Mouse (Mus musculus) embryo, embryonic 11.5 days (tissue): ENCODE data around the gene Fam151b.
A peak's percentile ranks its signal among the peaks of the same experiment; 100 is the strongest.

Source experiments
- DNase-seq: peaks from one replicate; pipeline ENCODE4 v3.0.0-alpha.2; 2012; ENCODE audit warnings: low read depth, low spot score

Gene Fam151b

GRCm38 (mm10) chr13:92483852-92484463, at the start of gene Fam151b:
Gene Fam151b (minus strand): TSS chr13:92484015.
- peak; percentile 91 for DNase-seq

DNA sequence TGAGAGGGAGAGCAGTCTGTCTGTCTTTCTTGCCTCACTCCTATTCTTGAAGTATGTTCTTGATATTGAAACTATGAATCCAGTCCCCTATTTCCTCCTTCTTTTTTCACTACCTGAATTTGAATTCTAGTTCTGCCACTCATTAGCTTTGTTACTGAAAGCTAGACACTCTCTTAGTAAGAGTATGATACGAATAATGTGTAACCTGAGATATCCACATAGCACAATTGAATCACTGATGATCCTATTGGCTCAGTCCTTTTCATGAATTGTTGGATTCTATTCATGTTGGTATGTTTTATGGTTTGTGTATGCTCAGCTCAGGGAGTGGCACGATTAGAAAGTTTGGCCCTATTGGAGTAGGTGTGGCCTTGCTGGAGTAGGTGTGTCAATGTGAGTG, 48.4 kb upstream of the Fam151b start:
- DNase-seq, result no peak

DNA sequence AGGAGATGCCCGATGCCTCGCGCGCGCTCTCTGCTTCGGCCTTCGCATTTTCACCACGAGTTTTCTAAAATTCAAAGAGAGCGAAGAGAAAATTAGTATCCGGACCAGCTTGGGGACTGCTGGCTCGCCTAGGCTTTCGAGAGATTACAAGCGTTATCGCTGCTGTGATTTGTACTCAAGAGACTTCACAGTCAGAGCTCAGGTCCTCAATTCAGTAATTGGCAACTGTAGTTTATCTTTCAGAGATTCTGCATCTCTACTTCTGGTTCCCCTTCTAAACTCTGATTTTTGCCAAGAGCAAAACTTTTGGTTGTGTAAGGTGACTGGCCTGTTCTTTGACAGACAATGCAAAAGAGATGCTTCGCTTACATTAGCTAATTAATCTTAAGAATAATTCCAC, 47.4 kb upstream of the Fam151b start:
- DNase-seq, result no peak

DNA sequence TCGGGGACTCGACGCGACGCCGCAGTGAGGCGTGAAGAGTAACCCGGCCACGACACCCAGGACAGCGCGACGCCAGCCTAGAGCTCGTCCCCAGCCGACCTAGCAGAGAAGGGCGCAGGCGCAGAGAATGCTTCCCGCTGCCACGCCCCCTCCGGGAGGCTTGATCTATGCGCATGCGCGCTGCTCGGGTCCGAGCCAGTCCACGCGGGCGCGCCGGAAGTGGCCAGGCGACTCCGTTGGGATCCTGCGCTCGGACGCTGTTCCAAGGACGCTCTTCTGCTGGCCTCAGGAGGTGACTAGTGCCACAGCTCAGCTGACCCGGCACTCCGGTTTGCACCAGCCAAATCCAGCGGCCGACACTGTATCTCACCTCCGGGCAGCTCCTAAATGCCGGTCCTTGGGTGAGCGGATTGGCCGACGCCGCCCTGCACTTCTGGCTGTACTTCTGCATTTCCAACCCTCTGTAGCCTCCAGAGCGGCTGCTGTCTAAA, 47.0 kb upstream of the Fam151b start, which contains the start of gene Zfyve16:
Gene Zfyve16 (minus strand): TSS at position 148 of the 491 bp plus-strand sequence.
- peak; percentile 94 for DNase-seq

GRCm38 (mm10) chr13:92529828-92530720, 46.3 kb upstream of the Fam151b start:
- no peak for DNase-seq

DNA sequence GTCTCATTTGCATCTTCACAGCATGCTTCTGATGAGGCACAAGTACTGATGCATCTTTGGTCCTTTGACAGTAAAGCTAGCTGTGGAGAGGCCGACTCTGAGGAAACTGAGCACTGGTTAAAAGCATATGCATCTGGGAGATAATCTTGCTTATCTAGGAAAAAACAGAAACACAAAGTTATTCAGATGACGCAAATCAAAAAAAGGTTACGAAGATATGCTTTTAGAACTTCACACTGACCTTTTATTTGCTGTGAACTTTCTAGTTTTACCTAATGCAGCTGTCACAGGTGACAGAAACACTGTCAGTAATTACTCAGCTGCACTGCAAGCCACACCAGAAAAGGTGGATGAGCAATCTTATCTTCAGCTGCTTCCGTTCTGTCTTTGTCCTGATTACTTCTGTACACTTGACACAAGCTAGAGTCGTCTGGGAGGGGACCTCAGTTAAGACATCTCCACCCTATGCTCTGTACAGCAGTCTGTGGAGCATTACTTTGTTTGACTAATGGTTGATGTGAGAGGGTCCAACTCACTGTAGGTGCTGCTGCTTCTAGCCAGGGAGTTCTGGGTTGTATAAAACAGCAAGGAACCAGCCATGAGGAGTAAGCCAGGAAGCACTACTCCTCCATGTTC, 39.5 kb upstream of the Fam151b start:
- no peak for DNase-seq

GRCm38 (mm10) chr13:92504871-92505270, 21.1 kb upstream of the Fam151b start:
- no peak for DNase-seq

- no peak for DNase-seq
These were observed 8.1 kb upstream of the Fam151b start for GRCm38 (mm10) chr13:92491923-92492322.

DNA sequence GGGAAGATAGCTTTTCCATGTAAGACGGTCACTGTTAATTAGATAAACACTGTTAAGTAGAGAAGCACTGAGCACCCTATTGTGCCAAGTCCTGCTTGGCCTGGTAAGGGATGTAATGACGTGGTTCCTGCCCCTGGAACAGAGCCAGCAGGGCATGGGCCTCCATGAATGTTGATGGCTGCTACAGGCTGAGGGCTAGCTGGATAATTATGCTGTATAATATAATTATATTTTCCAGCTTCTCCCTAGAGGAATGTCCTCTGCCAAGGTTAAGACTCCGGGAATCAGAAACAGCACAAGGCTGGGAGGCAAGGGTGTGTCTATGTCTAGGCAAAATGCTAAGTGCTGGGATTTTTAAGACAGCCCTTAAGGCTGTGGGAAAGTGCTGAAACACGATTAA, 7.0 kb upstream of the Fam151b start:
- no peak for DNase-seq

- DNase-seq, result peak; percentile 30
These were observed 467 bp downstream of the Fam151b start for GRCm38 (mm10) chr13:92483348-92483747.

DNA sequence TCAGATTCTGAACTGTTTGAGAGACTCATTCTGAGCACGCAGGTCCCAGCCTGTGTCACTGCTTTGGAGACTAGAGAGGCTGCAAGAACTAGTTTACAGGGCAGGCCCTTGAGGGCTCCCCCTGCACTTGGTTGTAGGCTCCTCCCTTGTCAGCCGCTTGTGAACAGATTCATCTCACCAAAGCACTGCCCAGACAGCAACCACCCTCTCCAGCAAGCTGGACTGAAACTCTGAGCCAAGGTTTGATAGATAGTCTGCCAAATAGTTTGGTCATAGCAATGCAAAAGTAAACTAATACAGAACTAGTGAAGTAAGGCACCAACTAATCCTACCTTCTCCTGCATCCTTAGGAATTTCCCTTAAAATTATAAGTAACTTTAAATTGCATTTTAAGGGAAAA, 13.7 kb downstream of the Fam151b start:
- DNase-seq, result no peak

DNA sequence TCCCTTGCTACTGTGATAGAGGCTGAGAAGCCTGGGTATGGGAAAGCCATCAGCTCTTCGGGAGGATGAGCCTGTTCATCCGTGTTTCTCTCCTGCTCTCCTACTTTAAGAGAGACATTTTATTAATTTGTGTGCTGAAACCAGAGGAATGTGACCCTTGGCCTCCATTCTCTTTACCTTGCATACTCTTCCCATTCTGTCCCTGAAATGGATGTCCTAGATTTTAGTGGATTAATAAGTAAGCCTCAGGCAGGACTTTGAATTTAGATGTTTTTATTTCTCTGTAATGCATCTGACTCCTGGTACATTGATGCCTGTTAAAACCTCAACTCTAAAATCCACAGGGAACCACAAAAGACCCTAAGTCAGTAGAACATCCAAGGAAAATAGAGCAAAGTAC, 14.4 kb downstream of the Fam151b start:
- no peak for DNase-seq

DNA sequence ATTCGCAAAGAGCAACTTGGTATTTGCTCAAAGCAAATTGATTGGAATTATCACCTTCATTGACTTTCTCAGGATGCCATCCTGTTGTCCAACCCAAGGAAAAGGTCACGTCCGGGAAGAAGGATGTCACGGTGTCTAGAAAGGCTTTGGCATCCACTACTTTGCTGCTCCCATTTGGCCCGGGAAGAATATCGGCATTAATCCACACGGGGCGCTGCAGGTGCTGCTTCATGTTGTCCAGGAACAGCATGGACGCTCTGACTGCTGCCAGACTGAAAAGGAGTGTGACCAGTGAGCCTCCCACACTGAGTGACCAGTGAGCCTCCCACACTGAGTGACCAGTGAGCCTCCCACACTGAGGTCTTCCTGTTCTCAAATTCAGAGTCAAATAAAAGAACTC, 15.9 kb downstream of the Fam151b start:
- DNase-seq, result no peak

- DNase-seq, result no peak
These were observed 19.1 kb downstream of the Fam151b start for GRCm38 (mm10) chr13:92464698-92465097.

DNA sequence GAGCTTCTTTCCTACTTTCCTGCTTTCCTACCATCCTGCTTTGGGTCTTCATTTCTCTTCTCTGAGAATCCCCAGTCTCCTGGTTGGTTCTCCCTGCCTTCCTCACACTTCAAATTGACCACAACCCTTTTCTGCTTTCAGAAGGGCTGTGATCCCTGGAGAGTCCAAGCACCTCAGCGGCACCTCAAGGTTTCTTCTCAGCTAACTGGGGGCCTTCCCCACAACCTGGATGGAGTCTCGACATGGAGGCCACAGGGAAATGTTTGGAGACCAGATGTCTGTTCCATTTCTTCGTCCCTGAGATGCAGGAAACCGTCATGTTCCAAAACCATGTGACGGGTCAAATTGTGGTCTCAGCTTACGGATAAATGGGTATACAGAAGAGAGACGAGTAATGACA, 36.9 kb downstream of the Fam151b start:
- no peak for DNase-seq

DNA sequence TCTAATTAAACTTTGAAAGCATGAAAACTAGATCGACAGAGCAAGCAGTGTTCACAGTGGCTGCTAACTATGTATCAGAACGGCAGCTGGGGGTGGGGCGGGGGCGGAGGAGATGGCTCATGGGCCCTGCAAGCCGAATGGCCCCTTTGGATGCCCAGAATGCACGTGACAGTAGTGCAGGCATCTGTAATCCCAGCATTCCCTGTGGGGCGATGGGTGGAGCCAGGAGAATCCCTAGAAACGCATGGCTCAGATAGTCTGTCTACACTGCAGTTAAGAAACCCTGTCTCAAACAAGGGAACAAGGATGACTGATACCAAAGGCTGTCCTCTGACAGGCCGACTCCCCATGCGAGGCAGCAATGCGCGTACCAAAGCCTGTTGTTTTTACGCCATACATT, 43.5 kb downstream of the Fam151b start:
- DNase-seq, result no peak

DNA sequence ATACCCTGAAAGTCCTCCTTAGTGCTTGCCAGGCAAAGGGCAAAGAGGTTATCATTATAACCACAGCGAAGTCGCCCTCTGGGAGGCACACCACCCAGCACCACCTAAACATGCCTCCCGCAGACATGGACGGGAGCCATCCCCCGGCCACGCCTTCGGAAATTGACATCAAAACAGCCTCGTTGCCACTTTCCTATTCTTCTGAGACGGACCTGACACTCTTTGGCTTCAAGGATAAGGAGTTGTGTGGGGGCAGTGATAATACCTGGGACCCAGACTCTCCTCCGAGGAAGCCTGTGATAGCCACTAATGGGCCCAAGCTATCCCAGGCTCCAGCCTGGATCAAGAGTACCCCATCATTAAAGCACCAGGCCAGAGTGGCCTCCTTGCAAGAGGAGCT, 45.2 kb downstream of the Fam151b start:
- no peak for DNase-seq

- no peak for DNase-seq
These were observed 56.4 kb downstream of the Fam151b start for GRCm38 (mm10) chr13:92427351-92427855.

DNA sequence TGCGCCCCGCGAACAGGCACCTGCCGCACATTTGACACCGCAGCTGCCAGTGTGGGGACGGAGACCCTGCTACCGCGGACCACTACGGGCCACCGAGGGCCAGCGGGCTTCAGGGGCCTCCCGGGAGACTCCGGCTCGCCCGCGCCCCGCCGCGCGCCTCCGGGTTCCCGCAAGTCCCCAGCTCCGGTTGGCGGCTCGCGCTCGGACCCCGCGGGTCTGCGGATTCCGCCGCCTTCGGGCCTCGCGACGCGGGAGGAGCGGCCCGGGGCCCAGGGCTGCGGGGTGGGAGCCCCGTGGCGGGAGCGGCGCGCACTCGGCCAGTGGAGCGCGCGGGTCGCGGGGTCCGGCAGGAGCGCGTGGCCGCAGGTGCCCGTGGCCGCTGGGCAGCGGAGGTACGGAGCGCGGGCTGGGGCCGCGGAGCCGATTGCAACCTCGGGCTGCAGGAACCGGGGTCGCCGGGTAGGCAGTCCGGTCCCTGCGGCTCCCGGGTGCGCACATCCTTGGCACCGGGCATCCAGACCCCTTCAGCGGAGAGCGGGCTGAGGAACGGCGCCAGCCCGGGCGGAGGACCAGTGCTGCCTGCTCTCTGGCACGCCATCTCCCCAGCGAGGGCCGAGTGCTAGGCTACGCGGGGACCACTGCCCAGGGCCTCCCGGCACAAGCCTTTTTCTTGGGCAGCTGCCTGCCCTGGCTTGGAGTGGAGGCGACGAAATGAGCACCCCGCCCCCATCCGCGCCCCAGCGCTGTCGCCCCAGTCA, 57.3 kb downstream of the Fam151b start:
- no peak for DNase-seq

DNA sequence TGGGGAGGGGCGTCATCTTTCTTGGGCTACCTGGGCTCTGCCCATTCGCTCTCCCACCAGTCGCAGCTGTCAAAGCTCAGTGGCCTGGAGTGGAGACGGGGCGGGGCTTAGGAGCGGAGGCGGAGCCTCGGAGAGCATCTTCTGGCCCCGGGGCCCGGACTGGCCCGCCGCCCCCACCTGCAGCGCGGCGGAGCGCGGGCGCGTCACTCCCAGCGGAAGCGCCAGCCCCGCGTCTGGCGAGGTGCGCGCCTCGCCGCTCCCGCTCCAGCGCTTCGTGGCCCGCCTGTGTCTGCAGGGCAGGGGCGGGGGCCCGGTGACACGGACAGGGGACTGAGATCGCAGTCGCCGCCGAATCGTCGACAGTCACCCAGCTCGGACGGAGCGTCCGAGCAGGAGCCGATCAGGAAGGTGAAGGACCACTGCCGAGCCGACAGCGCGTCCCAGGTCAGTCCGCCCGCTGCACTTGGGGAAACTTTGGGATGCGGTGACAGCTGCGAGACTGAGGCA, 58.0 kb downstream of the Fam151b start, which contains the start of gene Ankrd34b:
Gene Ankrd34b (plus strand): TSS at position 139 of the 507 bp plus-strand sequence.
- peak; percentile 32 for DNase-seq

GRCm38 (mm10) chr13:92423711-92424110, 60.1 kb downstream of the Fam151b start:
- DNase-seq, result no peak
